Mouse (Mus musculus): ENCODE measurements at regions not wholly inside any gene's neighbourhood (a gene's known extent, or its start where the extent isn't known, plus 50 kb on each side); places are given as distances from the start of the nearest gene placed in this dataset.

DNA sequence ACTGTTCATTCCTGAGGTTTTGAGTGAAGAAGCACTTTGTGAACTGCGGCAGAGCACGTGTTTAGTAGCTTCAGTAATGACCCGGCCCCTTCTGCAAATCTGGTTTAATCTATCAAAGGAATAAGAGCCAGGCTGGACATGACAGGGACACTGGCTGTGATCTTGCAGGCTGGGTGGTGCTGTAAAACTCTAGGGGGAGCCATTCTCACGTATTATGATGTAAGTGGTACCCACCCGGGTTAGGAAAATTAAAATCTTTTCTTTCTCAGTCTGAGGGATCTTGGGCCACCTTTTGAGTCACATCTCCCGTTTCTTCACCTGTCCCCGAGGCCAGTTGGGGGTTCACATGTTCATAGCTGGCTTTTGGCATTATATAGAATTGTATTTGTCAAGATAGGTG, 126.0 kb downstream of the Zfp326 start:
- WGBS, result 40% methylated on average over 7 of the region's 7 CpGs
- H3K27ac ChIP-seq (ENCODE audit: low read depth, low read length), result no peak overlapping the region
- no peak overlapping the region for H3K4me3 ChIP-seq (ENCODE audit: low read depth, low read length)
- H3K9ac ChIP-seq (ENCODE audit: low read length), result no peak overlapping the region
- H3K4me1 ChIP-seq (ENCODE audit: control insufficient read depth, insufficient read depth, low read length), result no peaks in the 10 kb centered on the region; the same call in 1 of the 2 replicates
- H3K9me3 ChIP-seq (ENCODE audit: control insufficient read depth, low read length), result no peaks in the 10 kb centered on the region
- no peaks in the 10 kb centered on the region for H3K27me3 ChIP-seq (ENCODE audit: control insufficient read depth, insufficient read depth, low read length)
- no peak overlapping the region for H3K4me2 ChIP-seq
- ATAC-seq (ENCODE audit: low FRiP score) (peak; percentile 59; the same call in 1 of the 2 replicates), DNase-seq (ENCODE audit: low spot score, missing footprints) (no peak)
- no peaks in the 10 kb centered on the region for H3K36me3 ChIP-seq (ENCODE audit: control insufficient read depth, insufficient read depth, low read length)

DNA sequence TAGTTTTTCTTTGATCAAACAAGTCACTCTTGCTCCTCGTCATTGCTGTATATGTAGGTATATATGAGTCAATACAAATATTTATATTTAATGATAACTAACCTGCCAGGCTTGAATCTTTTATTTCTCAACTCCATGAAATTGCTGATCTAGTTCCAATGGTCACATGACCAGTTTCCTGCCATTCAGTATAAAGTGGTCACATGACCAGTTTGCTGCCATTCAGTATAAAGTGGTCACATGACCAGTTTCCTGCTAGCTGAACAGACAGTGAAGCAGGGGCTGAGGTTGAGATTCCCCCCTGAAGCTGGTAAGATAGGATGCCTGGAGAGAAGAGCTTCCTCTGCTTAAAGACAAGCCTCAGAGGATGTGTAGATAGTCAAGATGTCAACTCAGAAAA, 117.9 kb downstream of the Zfp326 start:
- no peak overlapping the region for H3K27ac ChIP-seq (ENCODE audit: low read depth, low read length)
- 88% methylated on average over 1 of the region's 1 CpGs for WGBS
- no peak overlapping the region for H3K4me3 ChIP-seq (ENCODE audit: low read depth, low read length)
- no peak overlapping the region for H3K9ac ChIP-seq (ENCODE audit: low read length)
- no peaks in the 10 kb centered on the region for H3K36me3 ChIP-seq (ENCODE audit: control insufficient read depth, insufficient read depth, low read length)
- no peaks in the 10 kb centered on the region for H3K27me3 ChIP-seq (ENCODE audit: control insufficient read depth, insufficient read depth, low read length)
- no peaks in the 10 kb centered on the region for H3K9me3 ChIP-seq (ENCODE audit: control insufficient read depth, low read length)
- no peak for ATAC-seq (ENCODE audit: low FRiP score)
- H3K4me1 ChIP-seq (ENCODE audit: control insufficient read depth, insufficient read depth, low read length), result no peaks in the 10 kb centered on the region
- no peak overlapping the region for H3K4me2 ChIP-seq
- DNase-seq (ENCODE audit: low spot score, missing footprints), result no peak

- Histone ChIP-seq H3K9me3 (ENCODE audit: control insufficient read depth, low read length) (no peaks in the 10 kb centered on the region), H3K4me2 (no peak overlapping the region), H3K9ac (ENCODE audit: low read length) (no peak overlapping the region), H3K36me3 (ENCODE audit: control insufficient read depth, insufficient read depth, low read length) (no peaks in the 10 kb centered on the region), H3K4me3 (ENCODE audit: low read depth, low read length) (no peak overlapping the region), H3K27me3 (ENCODE audit: control insufficient read depth, insufficient read depth, low read length) (no peaks in the 10 kb centered on the region), H3K27ac (ENCODE audit: low read depth, low read length) (no peak overlapping the region), H3K4me1 (ENCODE audit: control insufficient read depth, insufficient read depth, low read length) (no peaks in the 10 kb centered on the region)
- ATAC-seq (ENCODE audit: low FRiP score), result no peak
- no peak for DNase-seq (ENCODE audit: low spot score, missing footprints)
- 69% methylated on average over 15 of the region's 15 CpGs for WGBS
Measured at GRCm38 (mm10) chr5:105993066-105993760, 116.8 kb downstream of the Zfp326 start.

DNA sequence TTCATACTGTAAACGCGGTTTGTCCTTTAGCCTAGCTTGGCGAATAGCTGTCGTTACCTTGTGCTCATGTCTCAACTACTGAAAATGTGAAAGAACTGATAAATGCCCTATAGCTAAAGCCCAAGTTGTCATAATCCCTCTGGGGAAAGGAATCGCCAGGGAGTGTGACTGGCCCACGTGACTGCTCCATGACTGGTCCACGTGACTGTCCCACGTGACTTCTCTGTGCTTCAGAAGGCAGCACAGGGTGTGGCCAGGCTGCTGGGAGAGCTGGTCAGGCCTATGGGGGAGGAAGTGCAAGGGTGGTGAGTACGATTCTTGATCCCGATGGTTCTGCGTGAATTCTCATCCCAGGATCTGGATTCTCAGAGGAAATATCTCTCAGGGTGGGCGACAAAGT, 114.4 kb downstream of the Zfp326 start:
- ATAC-seq (ENCODE audit: low FRiP score), result no peak
- WGBS, result 87% methylated on average over 12 of the region's 12 CpGs
- H3K4me3 ChIP-seq (ENCODE audit: low read depth, low read length), result no peak overlapping the region

GRCm38 (mm10) chr5:105986401-105986800, 110.0 kb downstream of the Zfp326 start:
- H3K9ac ChIP-seq (ENCODE audit: low read length), result no peak overlapping the region
- no peaks in the 10 kb centered on the region for H3K4me1 ChIP-seq (ENCODE audit: control insufficient read depth, insufficient read depth, low read length)
- no peaks in the 10 kb centered on the region for H3K9me3 ChIP-seq (ENCODE audit: control insufficient read depth, low read length)
- H3K36me3 ChIP-seq (ENCODE audit: control insufficient read depth, insufficient read depth, low read length), result no peaks in the 10 kb centered on the region
- H3K4me3 ChIP-seq (ENCODE audit: low read depth, low read length), result no peak overlapping the region
- WGBS, result 37% methylated on average over 7 of the region's 7 CpGs
- ATAC-seq (ENCODE audit: low FRiP score) (no peak), DNase-seq (ENCODE audit: low spot score, missing footprints) (peak; percentile 95)
- H3K27me3 ChIP-seq (ENCODE audit: control insufficient read depth, insufficient read depth, low read length), result no peaks in the 10 kb centered on the region
- no peak overlapping the region for H3K4me2 ChIP-seq
- no peak overlapping the region for H3K27ac ChIP-seq (ENCODE audit: low read depth, low read length)

More for the DNA sequence above, 114.4 kb downstream of the Zfp326 start:
- no peak overlapping the region for H3K4me2 ChIP-seq
- no peaks in the 10 kb centered on the region for H3K27me3 ChIP-seq (ENCODE audit: control insufficient read depth, insufficient read depth, low read length)
- no peaks in the 10 kb centered on the region for H3K36me3 ChIP-seq (ENCODE audit: control insufficient read depth, insufficient read depth, low read length)
- no peak overlapping the region for H3K27ac ChIP-seq (ENCODE audit: low read depth, low read length)
- no peak overlapping the region for H3K9ac ChIP-seq (ENCODE audit: low read length)
- no peak for DNase-seq (ENCODE audit: low spot score, missing footprints)
- H3K4me1 ChIP-seq (ENCODE audit: control insufficient read depth, insufficient read depth, low read length), result no peaks in the 10 kb centered on the region
- no peaks in the 10 kb centered on the region for H3K9me3 ChIP-seq (ENCODE audit: control insufficient read depth, low read length)

DNA sequence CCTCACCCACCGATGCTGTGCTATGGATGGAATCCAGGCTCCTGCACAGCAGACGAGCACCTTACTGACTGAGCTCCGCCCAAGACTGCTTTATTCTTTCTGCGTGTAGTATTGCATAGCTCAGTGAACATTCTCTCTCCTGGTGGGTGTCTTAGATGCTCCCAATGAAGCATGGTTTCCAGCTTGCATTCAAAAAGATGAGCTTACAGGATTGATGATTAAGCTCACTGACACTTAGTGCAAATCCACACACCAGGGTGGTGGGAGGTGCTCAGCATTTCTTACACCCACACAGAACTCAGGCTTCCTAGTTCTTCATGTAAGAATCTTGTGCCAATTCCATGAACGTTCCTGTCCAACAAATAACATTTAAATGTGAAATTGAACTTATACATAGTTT, 106.8 kb downstream of the Zfp326 start:
- Histone ChIP-seq H3K4me2 (no peak overlapping the region), H3K4me1 (ENCODE audit: control insufficient read depth, insufficient read depth, low read length) (no peaks in the 10 kb centered on the region), H3K4me3 (ENCODE audit: low read depth, low read length) (no peak overlapping the region), H3K27ac (ENCODE audit: low read depth, low read length) (no peak overlapping the region), H3K9me3 (ENCODE audit: control insufficient read depth, low read length) (no peaks in the 10 kb centered on the region), H3K36me3 (ENCODE audit: control insufficient read depth, insufficient read depth, low read length) (no peaks in the 10 kb centered on the region), H3K9ac (ENCODE audit: low read length) (no peak overlapping the region), H3K27me3 (ENCODE audit: control insufficient read depth, insufficient read depth, low read length) (no peaks in the 10 kb centered on the region)
- no peak for ATAC-seq (ENCODE audit: low FRiP score)
- 75% methylated on average over 5 of the region's 5 CpGs for WGBS
- no peak for DNase-seq (ENCODE audit: low spot score, missing footprints)

DNA sequence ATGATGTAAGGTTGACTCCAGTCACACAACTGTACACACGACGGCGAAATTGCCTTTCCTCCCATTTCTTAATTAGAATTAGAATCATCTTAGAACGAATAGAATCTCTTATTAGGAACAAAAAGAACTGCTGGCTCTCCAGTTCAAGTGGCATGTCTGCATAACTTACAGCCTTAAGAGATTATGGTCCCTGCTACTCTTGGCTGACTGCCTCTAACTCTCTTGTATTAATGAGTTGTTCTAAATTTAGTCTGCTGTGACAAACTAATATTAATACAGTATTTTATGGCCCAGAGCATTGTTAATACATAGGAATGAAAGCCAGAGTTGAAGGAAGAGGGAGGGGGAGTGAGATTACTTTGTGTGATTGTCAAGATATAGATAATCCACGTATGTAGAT, 100.4 kb downstream of the Zfp326 start:
- ATAC-seq (ENCODE audit: low FRiP score), result no peak
- no peak overlapping the region for H3K9ac ChIP-seq (ENCODE audit: low read length)
- no peak for DNase-seq (ENCODE audit: low spot score, missing footprints)

DNA sequence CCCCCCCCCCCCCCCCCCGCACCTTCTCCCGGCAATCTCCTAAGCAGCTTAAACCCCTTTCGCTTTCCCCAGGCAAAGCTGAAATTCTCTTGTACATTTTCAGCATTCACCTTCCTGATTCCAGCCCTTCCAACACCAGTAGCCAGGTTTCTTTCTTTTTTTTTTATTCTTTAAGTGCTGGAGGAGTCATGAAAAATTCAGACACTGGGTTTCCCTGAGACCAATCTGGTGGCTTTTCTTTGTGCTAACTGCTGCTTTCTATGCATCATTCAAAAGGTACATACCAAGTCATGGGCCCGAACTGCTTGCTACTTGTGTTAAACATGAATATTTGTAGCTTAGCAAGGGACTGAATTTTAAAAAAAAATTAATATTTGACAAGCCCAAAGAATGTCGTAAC, 99.7 kb downstream of the Zfp326 start:
- 0 out of 2 replicates have a peak overlapping the region, but pooled peaks have one; percentile 22 for H3K9ac ChIP-seq (ENCODE audit: low read length)
- peak overlapping the region; percentile 6; the same call in 1 of the 2 replicates for H3K4me3 ChIP-seq (ENCODE audit: low read depth, low read length)
- H3K4me2 ChIP-seq, result peak overlapping the region; percentile 37
- 34% methylated on average over 5 of the region's 5 CpGs for WGBS
- ATAC-seq (ENCODE audit: low FRiP score), result no peak
- no peak overlapping the region for H3K27ac ChIP-seq (ENCODE audit: low read depth, low read length)
- no peaks in the 10 kb centered on the region for H3K9me3 ChIP-seq (ENCODE audit: control insufficient read depth, low read length)
- H3K36me3 ChIP-seq (ENCODE audit: control insufficient read depth, insufficient read depth, low read length), result no peaks in the 10 kb centered on the region
- peaks cover 5% of the 10 kb centered on the region; the same call in 1 of the 2 replicates for H3K4me1 ChIP-seq (ENCODE audit: control insufficient read depth, insufficient read depth, low read length)
- no peaks in the 10 kb centered on the region for H3K27me3 ChIP-seq (ENCODE audit: control insufficient read depth, insufficient read depth, low read length)
- DNase-seq (ENCODE audit: low spot score, missing footprints), result peak; percentile 86

More for the DNA sequence above, 100.4 kb downstream of the Zfp326 start:
- no peak overlapping the region for H3K27ac ChIP-seq (ENCODE audit: low read depth, low read length)
- H3K4me3 ChIP-seq (ENCODE audit: low read depth, low read length), result no peak overlapping the region
- H3K9me3 ChIP-seq (ENCODE audit: control insufficient read depth, low read length), result no peaks in the 10 kb centered on the region
- WGBS, result 80% methylated on average over 5 of the region's 5 CpGs
- no peak overlapping the region for H3K4me2 ChIP-seq
- H3K36me3 ChIP-seq (ENCODE audit: control insufficient read depth, insufficient read depth, low read length), result no peaks in the 10 kb centered on the region
- peaks cover 5% of the 10 kb centered on the region; the same call in 1 of the 2 replicates for H3K4me1 ChIP-seq (ENCODE audit: control insufficient read depth, insufficient read depth, low read length)
- no peaks in the 10 kb centered on the region for H3K27me3 ChIP-seq (ENCODE audit: control insufficient read depth, insufficient read depth, low read length)

DNA sequence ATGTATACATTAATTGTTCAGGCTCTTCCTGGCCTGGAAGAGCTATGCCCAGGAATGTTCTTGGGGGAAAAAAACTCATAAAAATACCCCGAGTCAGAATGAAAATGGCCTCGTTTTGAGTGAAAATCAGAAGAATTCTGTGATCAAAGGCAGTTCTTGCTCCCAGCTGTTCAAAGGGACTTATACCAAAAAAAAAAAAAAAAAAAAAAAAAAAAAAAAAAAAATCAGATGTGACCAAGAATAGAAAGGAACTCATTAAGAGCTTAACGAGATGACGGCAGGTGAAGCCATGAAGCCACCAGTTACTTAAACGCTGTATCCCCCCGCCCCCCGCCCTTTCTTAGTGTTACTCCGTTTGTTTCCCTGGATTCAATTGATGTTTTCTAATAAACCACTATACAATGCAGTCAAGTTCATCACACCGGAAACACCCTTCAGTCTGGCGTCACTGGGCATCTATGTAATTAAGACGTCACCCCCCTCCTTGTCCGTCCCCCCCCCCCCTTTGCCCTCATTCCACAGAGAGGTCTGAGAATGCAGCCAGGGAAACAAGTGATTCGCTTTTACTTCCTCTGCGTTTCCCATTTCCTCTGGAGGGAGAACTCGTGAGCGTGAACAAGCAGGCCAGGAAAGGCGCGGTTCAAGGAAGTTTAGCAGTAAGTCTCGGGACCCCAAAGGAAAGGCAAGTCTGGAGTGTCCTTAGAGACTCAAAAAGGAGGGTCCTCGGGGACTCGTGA, 99.1 kb downstream of the Zfp326 start:
- Histone ChIP-seq H3K9ac (ENCODE audit: low read length) (peak overlapping the region; percentile 22; the same call in 1 of the 2 replicates), H3K4me2 (peak overlapping the region; percentile 37), H3K27ac (ENCODE audit: low read depth, low read length) (no peak overlapping the region), H3K4me1 (ENCODE audit: control insufficient read depth, insufficient read depth, low read length) (peaks cover 5% of the 10 kb centered on the region; the same call in 1 of the 2 replicates), H3K36me3 (ENCODE audit: control insufficient read depth, insufficient read depth, low read length) (no peaks in the 10 kb centered on the region), H3K4me3 (ENCODE audit: low read depth, low read length) (peak overlapping the region; percentile 6; the same call in 1 of the 2 replicates), H3K27me3 (ENCODE audit: control insufficient read depth, insufficient read depth, low read length) (no peaks in the 10 kb centered on the region), H3K9me3 (ENCODE audit: control insufficient read depth, low read length) (no peaks in the 10 kb centered on the region)
- WGBS, result 30% methylated on average over 21 of the region's 21 CpGs
- peak; percentile 70; the same call in 1 of the 2 replicates for ATAC-seq (ENCODE audit: low FRiP score)
- DNase-seq (ENCODE audit: low spot score, missing footprints), result peak; percentile 89

Data from midbrain, embryonic 11.5 days (tissue).